In the genomic region with DNA sequence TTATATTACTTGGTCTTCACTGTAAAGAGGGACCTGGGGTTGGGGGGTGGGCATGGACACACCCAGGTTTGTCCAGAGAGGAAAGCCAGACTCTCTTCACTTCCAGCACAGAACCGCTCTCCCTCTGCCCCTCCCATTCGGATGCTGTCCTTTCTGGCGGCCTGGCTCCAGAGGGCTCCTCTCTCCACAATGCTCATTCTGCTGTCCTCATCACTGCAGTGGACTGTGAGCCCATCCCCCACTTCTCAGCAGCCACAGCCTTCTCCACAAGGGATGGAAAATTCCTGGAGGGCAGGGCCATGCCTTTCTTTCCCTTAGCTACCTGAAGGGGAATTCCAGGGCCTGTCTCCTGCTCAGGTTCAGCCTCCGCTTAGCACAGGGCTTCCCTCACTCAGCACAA, we compare ENCODE assay signal across 8 mouse cellular contexts. TPM values are rescaled to one million over a fixed set of nuclear protein-coding genes. Genes with fewer than 3 reads are reported as not detected.
A peak's percentile ranks its signal among the peaks of the same experiment; 100 is the strongest.
DNase-seq lines count a peak whose midpoint lies in the region; ATAC-seq lines count a peak whose summit lies in the region.

No protein-coding gene starts in this region.

- H3K9ac ChIP-seq in forebrain, embryonic 12.5 days, result no peak overlapping the region
- no peak overlapping the region for H3K9ac ChIP-seq in forebrain, embryonic 16.5 days (replicated peaks; ENCODE audit: low read depth, low read length)
- no peak overlapping the region for H3K9ac ChIP-seq in kidney, embryonic 16.5 days (replicated peaks; ENCODE audit: low read length)
- no peak overlapping the region for H3K9ac ChIP-seq in intestine, embryonic 16.5 days (ENCODE audit: low read depth, low read length)

- ATAC-seq in forebrain, embryonic 12.5 days (ENCODE audit: low FRiP score), result peak; percentile 51; the same call in 1 of the 2 replicates
- no peak for ATAC-seq in forebrain, embryonic 16.5 days
- ATAC-seq in kidney, embryonic 16.5 days (ENCODE audit: low FRiP score, low TSS enrichment), result peak; percentile 35; the same call in 1 of the 2 replicates
- no peak for ATAC-seq in intestine, embryonic 16.5 days
- ATAC-seq in megakaryocyte, adult 5-6 weeks (ENCODE audit: poor library complexity, severe bottlenecking), result no peak

- peaks cover 18% of the 10 kb centered on the region for H3K4me1 ChIP-seq in forebrain, embryonic 12.5 days
- H3K4me1 ChIP-seq in forebrain, embryonic 16.5 days (replicated peaks; ENCODE audit: control insufficient read depth, insufficient read depth, low read length), result peaks cover 5% of the 10 kb centered on the region; the same call in 1 of the 2 replicates
- H3K4me1 ChIP-seq in kidney, embryonic 16.5 days (ENCODE audit: insufficient read depth, low read length), result peaks cover 14% of the 10 kb centered on the region
- H3K4me1 ChIP-seq in intestine, embryonic 16.5 days (ENCODE audit: control insufficient read depth, insufficient read depth, low read length), result peaks cover 18% of the 10 kb centered on the region

- H3K9me3 ChIP-seq in forebrain, embryonic 12.5 days, result no peaks in the 10 kb centered on the region
- no peaks in the 10 kb centered on the region for H3K9me3 ChIP-seq in forebrain, embryonic 16.5 days (ENCODE audit: control insufficient read depth, low read length)
- no peaks in the 10 kb centered on the region for H3K9me3 ChIP-seq in kidney, embryonic 16.5 days (ENCODE audit: low read length)
- H3K9me3 ChIP-seq in intestine, embryonic 16.5 days (ENCODE audit: control insufficient read depth, low read length), result no peaks in the 10 kb centered on the region

- H3K4me3 ChIP-seq in forebrain, embryonic 12.5 days (replicated peaks), result no peak overlapping the region
- H3K4me3 ChIP-seq in forebrain, embryonic 16.5 days (replicated peaks; ENCODE audit: low read length), result no peak overlapping the region
- H3K4me3 ChIP-seq in kidney, embryonic 16.5 days (ENCODE audit: low read length), result no peak overlapping the region
- H3K4me3 ChIP-seq in intestine, embryonic 16.5 days (ENCODE audit: low read length), result no peak overlapping the region

- no peaks in the 10 kb centered on the region for H3K36me3 ChIP-seq in forebrain, embryonic 12.5 days (replicated peaks)
- no peaks in the 10 kb centered on the region for H3K36me3 ChIP-seq in forebrain, embryonic 16.5 days (ENCODE audit: control insufficient read depth, insufficient read depth)
- no peaks in the 10 kb centered on the region for H3K36me3 ChIP-seq in kidney, embryonic 16.5 days (ENCODE audit: insufficient read depth, low read length)
- H3K36me3 ChIP-seq in intestine, embryonic 16.5 days (ENCODE audit: control insufficient read depth, insufficient read depth, low read length), result no peaks in the 10 kb centered on the region

- H3K4me2 ChIP-seq in forebrain, embryonic 12.5 days, result no peak overlapping the region
- H3K4me2 ChIP-seq in forebrain, embryonic 16.5 days (ENCODE audit: low read length), result no peak overlapping the region
- no peak overlapping the region for H3K4me2 ChIP-seq in kidney, embryonic 16.5 days (replicated peaks; ENCODE audit: low read depth, low read length)
- H3K4me2 ChIP-seq in intestine, embryonic 16.5 days (ENCODE audit: low read depth, low read length), result no peak overlapping the region

- whole genome bisulfite sequencing in forebrain, embryonic 12.5 days, result 26% methylated on average over 4 of the region's 4 CpGs
- 22% methylated on average over 4 of the region's 4 CpGs for WGBS in forebrain, embryonic 16.5 days
- 42% methylated on average over 4 of the region's 4 CpGs for WGBS in kidney, embryonic 16.5 days
- WGBS in intestine, embryonic 16.5 days, result 57% methylated on average over 4 of the region's 4 CpGs

- no peaks in the 10 kb centered on the region for H3K27me3 ChIP-seq in forebrain, embryonic 12.5 days
- no peaks in the 10 kb centered on the region for H3K27me3 ChIP-seq in forebrain, embryonic 16.5 days (replicated peaks; ENCODE audit: control insufficient read depth, insufficient read depth, low read length)
- peaks cover 3% of the 10 kb centered on the region; the same call in 1 of the 2 replicates for H3K27me3 ChIP-seq in kidney, embryonic 16.5 days (ENCODE audit: insufficient read depth, low read length)
- H3K27me3 ChIP-seq in intestine, embryonic 16.5 days (replicated peaks; ENCODE audit: control insufficient read depth, insufficient read depth, low read length), result no peaks in the 10 kb centered on the region

- no peak overlapping the region for H3K27ac ChIP-seq in forebrain, embryonic 12.5 days
- no peak overlapping the region for H3K27ac ChIP-seq in forebrain, embryonic 16.5 days (ENCODE audit: low read length)
- no peak overlapping the region for H3K27ac ChIP-seq in kidney, embryonic 16.5 days (ENCODE audit: low read length)
- no peak overlapping the region for H3K27ac ChIP-seq in intestine, embryonic 16.5 days (ENCODE audit: low read length)

- DNase-seq in urinary bladder, postnatal 14 days (ENCODE audit: low spot score), result peak; percentile 36
- DNase-seq in urinary bladder, postnatal 10 days (ENCODE audit: low spot score), result no peak
- peak; percentile 41 for DNase-seq in retina, postnatal 1 day

RNA-seq across cellular contexts. Expression of gene Tpbgl, which starts 41.9 kb away (rescaled TPM):
- polyA plus RNA-seq in forebrain, embryonic 12.5 days (2016; fragmentation: Nextera tagmentation; extraction: Ambion mirVana), result 0.38 and 0.53 TPM in 2 replicates
- 0.67 and 0.76 TPM in 2 replicates for polyA plus RNA-seq in forebrain, embryonic 16.5 days (2015; fragmentation: Nextera tagmentation; extraction: Ambion mirVana)
- polyA plus RNA-seq in kidney, embryonic 16.5 days (2015; fragmentation: Nextera tagmentation; extraction: Ambion mirVana), result 0.67 and 0.72 TPM in 2 replicates
- 1.0 and 1.1 TPM in 2 replicates for polyA plus RNA-seq in intestine, embryonic 16.5 days (2015; fragmentation: Nextera tagmentation; extraction: Ambion mirVana)
- 0.27 TPM in 1 of 2 replicates, not detected in the other for total RNA-seq in megakaryocyte, adult 5-6 weeks (2015)
- total RNA-seq in megakaryocyte, adult 5-6 weeks (2017), result 0.07 TPM in 1 of 2 replicates, not detected in the other

RNA-seq across cellular contexts. Expression of gene Slco2b1, which starts 42.3 kb away (rescaled TPM):
- polyA plus RNA-seq in forebrain, embryonic 12.5 days (2016; fragmentation: Nextera tagmentation; extraction: Ambion mirVana), result 2.2 and 2.4 TPM in 2 replicates
- 5.0 and 6.4 TPM in 2 replicates for polyA plus RNA-seq in forebrain, embryonic 16.5 days (2015; fragmentation: Nextera tagmentation; extraction: Ambion mirVana)
- polyA plus RNA-seq in kidney, embryonic 16.5 days (2015; fragmentation: Nextera tagmentation; extraction: Ambion mirVana), result 3.0 and 3.4 TPM in 2 replicates
- polyA plus RNA-seq in intestine, embryonic 16.5 days (2015; fragmentation: Nextera tagmentation; extraction: Ambion mirVana), result 3.0 and 3.7 TPM in 2 replicates
- total RNA-seq in megakaryocyte, adult 5-6 weeks (2015), result 0.16 TPM in 1 of 2 replicates, not detected in the other
- 0.11 and 1.5 TPM in 2 replicates for total RNA-seq in megakaryocyte, adult 5-6 weeks (2017)

Comparison
In these comparisons a context has a peak if more than half of its experiments do, and no peak if none do; other contexts are left out.
1. ATAC-seq: peak in forebrain, embryonic 12.5 days (single experiment) and kidney, embryonic 16.5 days (single experiment); none in forebrain, embryonic 16.5 days (single experiment), intestine, embryonic 16.5 days (single experiment) and megakaryocyte, adult 5-6 weeks (single experiment).